Mouse (Mus musculus) splenic B cell, adult 2 months (primary cell): Measurements from ENCODE around the gene Syt7.

Experiments
- DNase-seq: peaks from one replicate; pipeline ENCODE4 v3.0.0-alpha.2; 2011; ENCODE audit warnings: low read depth, low spot score
- H3K27me3 ChIP-seq: 2 replicates; pipeline ENCODE4 v1.6.1; 2012; ENCODE audit warnings: mild to moderate bottlenecking, low read length, moderate library complexity, mixed read lengths; ENCODE audit not compliant: control insufficient read depth, poor library complexity, insufficient read depth, severe bottlenecking
- H3K36me3 ChIP-seq: 2 replicates; pipeline ENCODE4 v1.6.1; 2012; ENCODE audit warnings: mild to moderate bottlenecking, low read length, moderate library complexity, mixed read lengths; ENCODE audit not compliant: control insufficient read depth, poor library complexity, insufficient read depth, severe bottlenecking

Syt7 gene

GRCm38 (mm10) chr19:10397479-10398153 lies 8.7 kb downstream of the Syt7 start:
- no peaks in the 10 kb centered on the region for H3K36me3 ChIP-seq
- no peaks in the 10 kb centered on the region for H3K27me3 ChIP-seq
- DNase-seq, result no peak

GRCm38 (mm10) chr19:10398296-10398695 lies 9.4 kb downstream of the Syt7 start:
- no peak for DNase-seq
- H3K36me3 ChIP-seq, result no peaks in the 10 kb centered on the region
- H3K27me3 ChIP-seq, result no peaks in the 10 kb centered on the region

DNA sequence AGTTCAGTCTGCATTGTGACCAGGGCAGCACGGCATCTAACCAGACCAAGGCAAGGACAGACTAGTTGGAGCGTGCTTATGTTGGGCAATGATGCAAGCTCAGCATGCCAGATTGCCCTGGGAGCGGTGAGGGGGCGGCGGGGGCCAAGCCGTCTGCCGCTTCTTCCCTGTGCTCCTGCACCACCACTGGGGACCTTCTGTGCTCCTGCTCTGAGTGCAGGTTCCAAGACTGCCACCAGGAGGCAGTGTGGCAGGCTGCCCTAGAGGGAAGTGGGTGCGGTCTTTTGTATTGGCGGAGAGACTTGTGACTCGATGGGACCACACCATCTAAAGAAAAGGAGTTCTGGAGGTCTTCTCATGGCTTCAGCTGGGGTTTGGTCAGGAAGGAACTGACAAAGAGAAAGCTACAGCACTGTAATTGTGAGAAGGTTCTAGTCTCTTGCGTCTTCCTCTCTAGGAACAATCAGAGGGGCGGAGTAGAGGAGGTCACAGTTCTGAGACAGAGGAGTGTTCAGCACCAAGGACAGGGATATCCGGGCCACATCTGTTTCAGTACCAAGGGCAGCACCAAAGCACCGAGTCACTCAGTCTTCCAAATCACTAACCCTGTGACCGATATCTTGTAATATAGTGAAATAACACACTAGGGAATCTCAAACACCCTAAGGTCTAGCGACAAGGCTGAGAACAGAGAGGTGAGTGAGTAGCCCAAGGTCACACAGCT lies 14.0 kb downstream of the Syt7 start:
- Histone ChIP-seq H3K27me3 (no peaks in the 10 kb centered on the region), H3K36me3 (no peaks in the 10 kb centered on the region)
- peak; percentile 48 for DNase-seq

DNA sequence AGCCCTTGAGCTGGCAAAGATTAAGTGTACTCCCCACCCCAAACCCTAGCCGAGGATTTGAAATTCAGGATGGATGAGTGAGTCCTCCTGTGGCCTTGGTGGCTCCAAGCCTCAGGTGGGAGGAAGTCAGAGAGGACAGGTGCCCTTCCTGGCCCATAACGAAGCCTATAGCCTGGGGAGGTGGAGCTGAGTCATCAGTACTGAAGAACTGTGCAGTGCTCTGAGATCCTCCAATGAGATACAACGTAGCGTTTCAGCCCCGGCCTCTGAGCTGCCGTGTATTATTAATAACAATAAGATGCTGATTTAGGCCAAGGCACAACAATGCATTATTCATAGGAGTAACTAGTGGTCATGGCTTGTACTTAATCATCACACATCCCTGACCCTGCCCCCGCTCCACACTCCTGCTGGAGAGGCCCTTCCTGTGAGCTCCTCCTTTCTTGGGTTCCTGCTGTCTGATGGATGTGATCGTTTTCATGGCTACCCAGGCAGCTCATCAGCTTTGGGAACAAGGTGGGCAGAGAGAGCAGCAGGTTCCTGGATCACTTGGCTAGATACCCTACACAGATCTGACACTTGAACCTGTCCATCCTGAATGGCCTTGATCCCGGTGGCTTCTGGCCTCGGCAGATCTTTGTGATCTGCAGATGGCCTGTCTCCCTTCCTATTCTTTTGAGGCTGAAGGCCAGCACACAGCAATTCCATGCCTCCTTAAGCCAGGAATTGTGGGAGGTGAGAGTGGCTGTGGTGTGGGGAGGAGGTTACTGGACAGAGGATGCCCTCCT lies 14.9 kb downstream of the Syt7 start:
- DNase-seq, result no peak
- Histone ChIP-seq H3K36me3 (no peaks in the 10 kb centered on the region), H3K27me3 (no peaks in the 10 kb centered on the region)

DNA sequence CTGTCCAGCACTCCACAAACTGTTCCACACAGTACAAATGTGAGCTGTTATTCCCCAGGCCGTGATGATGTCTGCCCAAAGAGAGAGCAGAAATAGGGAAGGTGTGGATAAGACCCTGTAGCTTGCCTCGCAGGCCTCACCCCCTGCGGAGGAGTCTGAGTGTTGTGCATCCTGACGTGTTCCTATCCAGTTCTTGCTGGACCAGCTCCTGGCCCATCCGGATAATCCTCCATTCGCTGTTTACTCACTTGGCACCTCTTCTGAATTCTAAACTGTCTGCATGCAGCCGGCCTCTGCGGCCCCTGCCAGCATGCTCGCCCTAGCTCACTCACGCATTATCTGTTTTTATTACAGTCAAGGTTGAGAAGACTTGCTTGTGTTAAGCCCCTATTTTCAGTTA lies 15.5 kb downstream of the Syt7 start:
- no peak for DNase-seq
- no peaks in the 10 kb centered on the region for H3K27me3 ChIP-seq
- H3K36me3 ChIP-seq, result no peaks in the 10 kb centered on the region

GRCm38 (mm10) chr19:10404911-10405310 lies 16.0 kb downstream of the Syt7 start:
- no peaks in the 10 kb centered on the region for H3K27me3 ChIP-seq
- no peak for DNase-seq
- H3K36me3 ChIP-seq, result no peaks in the 10 kb centered on the region

DNA sequence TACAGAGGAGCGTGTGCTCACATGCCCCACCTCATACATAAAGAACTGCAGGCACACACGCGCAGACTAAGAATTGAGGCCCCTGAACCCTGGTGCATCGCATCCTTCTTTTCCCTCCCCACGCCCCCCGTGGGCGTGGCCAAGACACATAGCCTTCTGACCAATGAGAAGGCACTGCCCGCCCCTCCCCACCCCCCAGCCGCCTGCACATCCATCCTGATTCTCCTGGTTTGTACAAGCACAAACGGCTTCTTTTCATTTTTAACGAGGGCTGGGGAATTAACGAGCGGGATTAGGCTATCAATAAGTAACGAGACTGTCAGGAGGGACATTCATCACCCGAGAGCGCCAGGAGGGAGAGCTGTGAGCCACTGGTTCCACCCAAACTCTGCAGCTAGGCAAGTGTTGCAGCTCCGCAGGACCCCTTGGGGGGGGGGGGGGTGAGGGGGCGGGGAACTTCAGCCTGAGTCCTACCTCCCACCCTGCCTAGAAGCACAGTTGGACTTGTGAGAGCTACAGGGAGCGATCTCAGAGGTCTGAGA lies 24.9 kb downstream of the Syt7 start:
- H3K36me3 ChIP-seq, result no peaks in the 10 kb centered on the region
- no peak for DNase-seq
- no peaks in the 10 kb centered on the region for H3K27me3 ChIP-seq

DNA sequence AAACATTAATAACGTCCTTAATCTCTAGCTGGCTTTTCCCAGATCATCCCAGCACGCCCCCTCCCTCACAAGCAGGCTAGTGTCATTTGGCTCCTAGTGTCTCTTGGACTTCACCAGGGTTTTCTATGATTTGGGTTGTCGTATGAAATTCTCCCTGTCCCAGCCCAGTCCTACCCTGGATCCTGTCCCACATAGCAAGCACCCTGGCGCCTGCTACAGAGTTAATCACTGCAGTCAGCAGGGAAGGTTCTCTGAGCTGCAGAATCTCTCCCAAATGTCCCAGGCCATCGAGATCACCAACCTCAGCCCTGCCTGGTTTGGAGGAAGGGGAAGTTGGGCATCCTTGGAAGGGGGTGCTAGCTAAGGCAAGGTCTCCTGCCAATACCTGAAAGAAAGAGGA lies 26.6 kb downstream of the Syt7 start:
- H3K27me3 ChIP-seq, result no peaks in the 10 kb centered on the region
- no peak for DNase-seq
- H3K36me3 ChIP-seq, result no peaks in the 10 kb centered on the region

DNA sequence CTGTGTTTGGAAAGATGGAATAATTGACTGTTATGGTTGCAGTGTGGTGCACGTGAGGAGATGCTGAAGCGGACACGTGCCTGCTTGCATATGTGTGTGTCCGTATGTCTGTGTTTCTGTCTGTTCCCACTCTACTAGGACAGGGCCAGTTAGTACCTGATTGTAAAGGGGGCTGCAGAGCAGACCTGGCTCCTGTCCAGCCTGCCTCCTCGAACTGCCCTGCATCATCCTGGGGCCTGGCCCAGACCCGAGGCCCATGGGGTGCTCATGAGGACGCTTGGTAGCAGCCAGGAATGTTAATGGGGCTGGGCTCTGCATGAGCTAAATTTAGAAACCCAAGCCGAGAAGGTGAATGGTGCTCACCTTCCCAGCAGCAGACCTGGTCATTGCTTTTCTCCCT lies 28.0 kb downstream of the Syt7 start:
- Histone ChIP-seq H3K36me3 (no peaks in the 10 kb centered on the region), H3K27me3 (no peaks in the 10 kb centered on the region)
- DNase-seq, result no peak

GRCm38 (mm10) chr19:10417436-10417835 lies 28.5 kb downstream of the Syt7 start:
- Histone ChIP-seq H3K36me3 (no peaks in the 10 kb centered on the region), H3K27me3 (no peaks in the 10 kb centered on the region)
- no peak for DNase-seq

DNA sequence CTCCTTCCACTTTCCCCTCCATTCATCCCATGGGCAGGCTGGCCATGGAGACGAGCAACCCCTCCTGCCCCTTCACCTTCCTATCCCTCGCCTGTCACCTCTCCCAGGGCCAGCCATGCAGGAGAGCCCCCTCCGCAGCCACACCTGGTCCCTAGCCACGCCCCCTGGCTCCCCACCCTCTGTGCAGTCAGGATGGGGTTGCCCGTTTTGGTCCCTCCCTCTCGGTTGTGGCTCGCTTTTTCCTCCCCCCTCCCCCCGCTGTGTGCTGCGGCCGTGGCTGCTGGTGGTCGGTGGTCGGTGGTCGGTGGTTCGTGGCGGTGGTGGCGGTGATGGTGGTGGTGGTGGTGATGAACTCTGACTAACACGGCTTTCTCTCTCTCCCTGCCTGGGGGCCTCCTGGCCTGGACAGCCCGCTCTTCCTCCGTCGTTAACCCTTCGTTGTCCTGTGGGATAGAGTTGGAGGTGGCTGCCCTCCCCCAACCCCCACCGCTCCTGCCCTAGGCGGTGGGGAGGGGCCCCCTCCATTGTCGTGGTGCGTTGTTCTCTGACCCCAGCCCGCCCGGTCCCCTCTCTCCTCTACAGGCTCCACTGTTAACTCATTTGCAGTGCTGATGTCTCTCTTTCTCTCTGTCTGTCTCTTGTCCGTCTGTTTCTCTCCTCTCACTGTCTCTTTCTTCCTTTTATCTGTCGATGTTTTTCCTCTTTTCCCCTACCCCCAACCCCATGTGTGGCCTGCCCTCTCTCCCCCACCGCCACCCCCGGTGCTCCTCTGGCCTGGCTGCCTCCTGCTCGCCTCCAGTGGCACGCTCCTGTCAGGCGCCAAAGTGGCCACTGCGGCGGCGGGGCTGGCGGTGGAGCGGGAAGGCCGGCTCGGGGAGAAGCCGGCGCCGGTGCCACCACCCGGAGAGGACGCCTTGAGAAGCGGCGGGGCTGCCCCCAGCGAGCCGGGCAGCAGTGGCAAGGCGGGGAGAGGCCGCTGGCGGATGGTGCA lies 33.4 kb downstream of the Syt7 start:
- DNase-seq, result no peak
- H3K36me3 ChIP-seq, result no peaks in the 10 kb centered on the region
- H3K27me3 ChIP-seq, result no peaks in the 10 kb centered on the region

GRCm38 (mm10) chr19:10424751-10425150 lies 35.9 kb downstream of the Syt7 start:
- DNase-seq, result no peak
- H3K36me3 ChIP-seq, result no peaks in the 10 kb centered on the region
- no peaks in the 10 kb centered on the region for H3K27me3 ChIP-seq

GRCm38 (mm10) chr19:10425484-10426270 lies 36.8 kb downstream of the Syt7 start:
- no peak for DNase-seq
- Histone ChIP-seq H3K36me3 (no peaks in the 10 kb centered on the region), H3K27me3 (no peaks in the 10 kb centered on the region)
